Mouse (Mus musculus) heart, adult 2 months (tissue): ENCODE measurements at regions not wholly inside any gene's neighbourhood (a gene's known extent, or its start where the extent isn't known, plus 50 kb on each side); places are given as distances from the start of the nearest gene placed in this dataset.

Source experiments
- CTCF ChIP-seq: fragments of 200-600 bp; IDR thresholded peaks from 2 replicates; pipeline ENCODE4 v1.8.1; 2022; ENCODE audit warnings: antibody characterized with exemption, mild to moderate bottlenecking, moderate library complexity
- EP300 ChIP-seq: fragments of 200-500 bp; IDR thresholded peaks from 2 replicates; pipeline ENCODE4 v1.6.1; 2011; ENCODE audit warnings: low read depth, low read length, control low read depth; ENCODE audit not compliant: insufficient read depth

DNA sequence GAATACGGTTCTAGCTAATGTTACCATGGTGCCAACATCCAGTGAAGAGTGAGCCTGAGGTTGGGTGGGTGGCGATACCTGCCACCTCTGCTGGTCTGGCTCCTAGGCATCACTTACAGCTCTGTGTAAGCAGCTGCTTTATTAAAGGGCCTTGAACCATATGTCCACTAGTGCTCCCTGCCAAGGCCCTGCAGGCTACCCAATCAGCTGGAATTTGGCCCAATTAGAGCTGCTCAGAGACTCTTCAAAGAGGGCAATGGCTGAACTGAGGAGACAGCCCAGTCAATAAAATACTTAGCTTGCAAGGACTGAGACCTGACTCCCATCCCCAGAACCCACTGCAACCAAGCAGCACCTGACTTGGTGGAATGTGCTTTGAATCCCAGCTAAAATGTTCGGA lies 270.9 kb upstream of the Stt3b start:
- TF ChIP-seq CTCF (no peak), EP300 (no peak)
